ENCODE assay signal across 8 mouse cellular contexts in the genomic region with DNA sequence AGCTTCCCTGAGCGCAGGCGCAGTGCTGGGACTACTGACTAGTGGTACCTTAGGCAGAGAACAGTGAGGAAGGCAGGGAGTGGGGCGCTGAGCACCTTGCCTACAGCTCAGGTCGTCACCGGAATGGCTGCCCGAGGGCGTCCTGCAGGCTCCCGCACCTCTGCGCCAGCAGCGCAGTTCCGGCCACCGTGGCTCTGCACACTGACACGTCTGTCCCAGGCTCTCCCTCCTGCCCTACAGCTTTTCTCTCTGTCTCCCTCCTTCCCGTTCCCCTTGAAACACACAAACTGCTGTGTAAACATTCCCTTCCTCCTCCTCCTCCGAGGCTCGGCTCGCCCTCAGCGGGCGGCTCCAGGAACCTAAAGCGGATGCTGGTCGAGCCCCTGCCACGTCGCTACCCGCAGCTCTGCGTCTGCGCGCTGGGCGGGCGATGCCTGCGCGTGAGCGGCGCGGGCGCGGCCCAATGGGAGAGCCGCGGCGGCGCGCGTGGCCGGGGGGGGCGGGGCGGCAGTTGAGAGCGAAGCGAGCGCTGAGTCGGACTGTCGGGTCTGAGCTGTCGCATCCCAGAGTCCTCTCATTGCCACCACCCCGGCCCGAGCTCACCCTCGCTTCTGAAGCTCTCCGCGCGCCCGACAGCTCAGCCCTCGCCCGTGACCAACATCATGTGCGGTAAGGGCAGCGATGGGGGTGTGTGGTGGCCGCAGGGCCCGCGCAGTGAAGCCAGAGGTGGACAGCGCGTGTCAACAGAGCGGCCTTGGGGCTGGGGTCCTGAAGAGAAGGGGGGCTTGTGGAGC. TPM values are rescaled to one million over a fixed set of nuclear protein-coding genes. Genes with fewer than 3 reads are reported as not detected.
A peak's percentile ranks its signal among the peaks of the same experiment; 100 is the strongest.
DNase-seq lines count a peak whose midpoint lies in the region; ATAC-seq and TF ChIP-seq lines count a peak whose summit lies in the region.

A gene (plus strand): TSS at position 510 of the 794 bp plus-strand sequence.

- H3K9me3 ChIP-seq in forebrain, embryonic 10.5 days, result no peaks in the 10 kb centered on the region
- H3K9me3 ChIP-seq in heart, embryonic 15.5 days (replicated peaks), result no peaks in the 10 kb centered on the region
- H3K9me3 ChIP-seq in liver, embryonic 14.5 days (ENCODE audit: control insufficient read depth, low read length), result no peaks in the 10 kb centered on the region
- H3K9me3 ChIP-seq in neural tube, embryonic 11.5 days (ENCODE audit: control insufficient read depth, low read length), result no peaks in the 10 kb centered on the region
- no peaks in the 10 kb centered on the region for H3K9me3 ChIP-seq in stomach, postnatal 0 days (ENCODE audit: control insufficient read depth, low read length)

- H3K4me3 ChIP-seq in forebrain, embryonic 10.5 days, result peak within 1 kb of the TSS; percentile 77
- peak within 1 kb of the TSS; percentile 73 for H3K4me3 ChIP-seq in heart, embryonic 15.5 days
- peak within 1 kb of the TSS; percentile 74 to 82 for H3K4me3 ChIP-seq in liver, embryonic 14.5 days (ENCODE audit: insufficient read depth in 1 of 2, low read depth in 2 of 2, low read length in 2 of 2)
- peak within 1 kb of the TSS; percentile 73 for H3K4me3 ChIP-seq in neural tube, embryonic 11.5 days (ENCODE audit: low read depth, low read length)
- peak within 1 kb of the TSS; percentile 86 for H3K4me3 ChIP-seq in stomach, postnatal 0 days (ENCODE audit: low read depth, low read length)

- peak within 1 kb of the TSS; percentile 87 for H3K9ac ChIP-seq in heart, embryonic 15.5 days
- H3K9ac ChIP-seq in liver, embryonic 14.5 days (replicated peaks), result peak within 1 kb of the TSS; percentile 83
- H3K9ac ChIP-seq in neural tube, embryonic 11.5 days (ENCODE audit: low read length), result peak within 1 kb of the TSS; percentile 84
- peak within 1 kb of the TSS; percentile 92 for H3K9ac ChIP-seq in stomach, postnatal 0 days (ENCODE audit: low read length)

- H3K4me1 ChIP-seq in forebrain, embryonic 10.5 days, result peaks cover 23% of the 10 kb centered on the region
- H3K4me1 ChIP-seq in heart, embryonic 15.5 days (replicated peaks), result peaks cover 16% of the 10 kb centered on the region
- H3K4me1 ChIP-seq in liver, embryonic 14.5 days (replicated peaks; ENCODE audit: control insufficient read depth in 2 of 2, insufficient read depth in 2 of 2, low read length in 1 of 2), result peaks cover 8 to 15% of the 10 kb centered on the region in 2 experiments
- peaks cover 3% of the 10 kb centered on the region; the same call in 1 of the 2 replicates for H3K4me1 ChIP-seq in neural tube, embryonic 11.5 days (ENCODE audit: control insufficient read depth, insufficient read depth, low read length)
- 0 out of 2 replicates have a peak, but pooled peaks cover 2% of the 10 kb centered on the region for H3K4me1 ChIP-seq in stomach, postnatal 0 days (replicated peaks; ENCODE audit: control insufficient read depth, insufficient read depth)

- peak within 1 kb of the TSS; percentile 75 for H3K4me2 ChIP-seq in heart, embryonic 15.5 days
- H3K4me2 ChIP-seq in liver, embryonic 14.5 days (ENCODE audit: low read depth), result peak within 1 kb of the TSS; percentile 94
- H3K4me2 ChIP-seq in neural tube, embryonic 11.5 days (ENCODE audit: low read depth), result peak within 1 kb of the TSS; percentile 74
- H3K4me2 ChIP-seq in stomach, postnatal 0 days (replicated peaks; ENCODE audit: low read depth), result peak within 1 kb of the TSS; percentile 78

- DNase-seq in c-Kit-negative CD71-positive TER-119-positive erythroid progenitor cells, embryonic 14.5 days (ENCODE audit: low read depth, low spot score), result peak; percentile 85
- peak; percentile 88 for DNase-seq in forebrain, embryonic 10.5 days (ENCODE audit: extremely low spot score, low spot score)
- peak; percentile 95 to 98 for DNase-seq in kidney, postnatal 25 days
- peak; percentile 82 to 85 (median 85) for DNase-seq in liver, embryonic 14.5 days (ENCODE audit: low read depth in 3 of 3, low spot score in 3 of 3)
- DNase-seq in neural tube, embryonic 11.5 days (ENCODE audit: low spot score), result peak; percentile 96
- peak; percentile 98 for DNase-seq in stomach, postnatal 0 days (ENCODE audit: low spot score)

- peak; percentile 71 for ATAC-seq in CD4-positive, CD25-positive, alpha-beta regulatory T cell, adult 4 months
- ATAC-seq in heart, embryonic 15.5 days (replicated peaks; ENCODE audit: insufficient number of reproducible peaks, insufficient read depth, low FRiP score, low read depth), result peak; percentile 97
- ATAC-seq in liver, embryonic 14.5 days (ENCODE audit: insufficient read depth), result peak; percentile 96
- ATAC-seq in neural tube, embryonic 11.5 days (ENCODE audit: insufficient read depth, low FRiP score, low TSS enrichment), result peak; percentile 93
- peak; percentile 96 for ATAC-seq in stomach, postnatal 0 days (ENCODE audit: low FRiP score, low TSS enrichment)

- H3K36me3 ChIP-seq in forebrain, embryonic 10.5 days (replicated peaks), result peaks cover 1% of the 10 kb centered on the region; the same call in 1 of the 2 replicates
- H3K36me3 ChIP-seq in heart, embryonic 15.5 days, result no peaks in the 10 kb centered on the region
- H3K36me3 ChIP-seq in liver, embryonic 14.5 days (replicated peaks; ENCODE audit: control insufficient read depth, insufficient read depth, low read depth), result no peaks in the 10 kb centered on the region
- no peaks in the 10 kb centered on the region for H3K36me3 ChIP-seq in neural tube, embryonic 11.5 days (ENCODE audit: control insufficient read depth, insufficient read depth, low read length)
- no peaks in the 10 kb centered on the region for H3K36me3 ChIP-seq in stomach, postnatal 0 days (ENCODE audit: control insufficient read depth, insufficient read depth, low read length)

- no peak for TF ChIP-seq EP300 in liver, embryonic 14.5 days (IDR thresholded peaks at IDR 0.05; ENCODE audit: low read depth)
- peak; percentile 1 for TF ChIP-seq EP300 in stomach, postnatal 0 days (optimal IDR thresholded peaks at IDR 0.05)

- no peaks in the 10 kb centered on the region for H3K27me3 ChIP-seq in forebrain, embryonic 10.5 days (ENCODE audit: poor library complexity, severe bottlenecking)
- no peaks in the 10 kb centered on the region for H3K27me3 ChIP-seq in heart, embryonic 15.5 days
- no peaks in the 10 kb centered on the region for H3K27me3 ChIP-seq in liver, embryonic 14.5 days (ENCODE audit: control insufficient read depth, insufficient read depth, low read length)
- no peaks in the 10 kb centered on the region for H3K27me3 ChIP-seq in neural tube, embryonic 11.5 days (ENCODE audit: control insufficient read depth, insufficient read depth, low read length)
- no peaks in the 10 kb centered on the region for H3K27me3 ChIP-seq in stomach, postnatal 0 days (ENCODE audit: control insufficient read depth, insufficient read depth, low read length)

- TF ChIP-seq CTCF in liver, embryonic 14.5 days (IDR thresholded peaks at IDR 0.05; ENCODE audit: low read depth), result no peak
- TF ChIP-seq CTCF in stomach, postnatal 0 days (IDR thresholded peaks at IDR 0.05; ENCODE audit: low read depth), result peak; percentile 30

- under 1% methylated on average over 68 of the region's 68 CpGs for WGBS in forebrain, embryonic 10.5 days
- WGBS in heart, embryonic 15.5 days, result 1% methylated on average over 68 of the region's 68 CpGs
- WGBS in liver, embryonic 14.5 days (ENCODE audit: insufficient replicate concordance), result under 1% methylated on average over 68 of the region's 68 CpGs
- under 1% methylated on average over 68 of the region's 68 CpGs for WGBS in neural tube, embryonic 11.5 days
- WGBS in stomach, postnatal 0 days, result under 1% methylated on average over 68 of the region's 68 CpGs

- peak within 1 kb of the TSS; percentile 94 for H3K27ac ChIP-seq in forebrain, embryonic 10.5 days
- H3K27ac ChIP-seq in heart, embryonic 15.5 days, result peak within 1 kb of the TSS; percentile 100
- peak within 1 kb of the TSS; percentile 93 for H3K27ac ChIP-seq in liver, embryonic 14.5 days
- H3K27ac ChIP-seq in neural tube, embryonic 11.5 days (ENCODE audit: low read depth, low read length), result peak within 1 kb of the TSS; percentile 96
- peak within 1 kb of the TSS; percentile 99 for H3K27ac ChIP-seq in stomach, postnatal 0 days (replicated peaks)

RNA-seq across cellular contexts. Expression of the gene that starts here (rescaled TPM):
- 10 to 100 TPM; 21.8 to 27.7 TPM for polyA plus RNA-seq in CD4-positive, CD25-positive, alpha-beta regulatory T cell, adult 4 months (2017; shearing (Covaris generic))
- polyA plus RNA-seq in forebrain, embryonic 10.5 days (2016; fragmentation: Nextera tagmentation; extraction: Ambion mirVana), result 13.1 and 13.5 TPM in 2 replicates
- 8.6 and 9.7 TPM in 2 replicates for polyA plus RNA-seq in heart, embryonic 15.5 days (2015; fragmentation: Nextera tagmentation; extraction: Ambion mirVana)
- 3.6 and 5.2 TPM in 2 replicates for polyA plus RNA-seq in liver, embryonic 14.5 days (2012; rRNA removed)
- 5.5 and 5.9 TPM in 2 replicates for polyA plus RNA-seq in liver, embryonic 14.5 days (2014; fragmentation: Nextera tagmentation; extraction: Ambion mirVana)
- polyA plus RNA-seq in neural tube, embryonic 11.5 days (2014; fragmentation: Nextera tagmentation; extraction: Ambion mirVana), result 18.0 and 18.1 TPM in 2 replicates
- polyA plus RNA-seq in stomach, postnatal 0 days (2015; fragmentation: Nextera tagmentation; extraction: Ambion mirVana), result 14.5 and 17.4 TPM in 2 replicates

Comparison
In these comparisons a context has a peak if more than half of its experiments do, and no peak if none do; other contexts are left out.
1. Peak in every context shown above with its lines: DNase-seq, ATAC-seq, H3K4me3 ChIP-seq and H3K27ac ChIP-seq.